Mouse (Mus musculus) neural tube, postnatal 0 days (tissue): ENCODE data around the gene Fbrsl1. TPM values are rescaled to one million over a fixed set of nuclear protein-coding genes. Genes with fewer than 3 reads are reported as not detected.

Experiments
- polyA plus RNA-seq: library from polyadenylated mRNA; unstranded; fragments of >200 nt; fragmentation: Nextera tagmentation; extraction: Ambion mirVana; gene quantifications from 2 replicates; pipeline ENCODE4 v1.2.1, GENCODE M21; 2015

Fbrsl1 gene
- polyA plus RNA-seq = 19.2 and 22.6 TPM in 2 replicates

GRCm38 (mm10) chr5:110448436-110449134, at the start of gene Fbrsl1:
Gene Fbrsl1 (minus strand): TSS chr5:110448503.

GRCm38 (mm10) chr5:110344524-110344923, 103.8 kb downstream of the Fbrsl1 start, which contains the start of gene Lrcol1:
Gene Lrcol1 (plus strand): TSS chr5:110344730.

GRCm38 (mm10) chr5:110342648-110343284, 105.5 kb downstream of the Fbrsl1 start, which contains the start of gene P2rx2:
Gene P2rx2 (minus strand): TSS chr5:110343212.

Other genes starting within 250 kb of the Fbrsl1 start
- 20.0 and 22.5 TPM in 2 replicates for gene Ankle2, start 217.5 kb downstream of the Fbrsl1 start, polyA plus RNA-seq
- 91.6 and 96.7 TPM in 2 replicates for gene Pgam5, start 178.6 kb downstream of the Fbrsl1 start, polyA plus RNA-seq
- 24.0 and 30.3 TPM in 2 replicates for gene Pxmp2, start 162.3 kb downstream of the Fbrsl1 start, polyA plus RNA-seq
- gene Pole, start 162.2 kb downstream of the Fbrsl1 start, polyA plus RNA-seq = 3.4 and 4.6 TPM in 2 replicates
- gene P2rx2, start 105.3 kb downstream of the Fbrsl1 start, polyA plus RNA-seq = 10.4 and 12.5 TPM in 2 replicates
- gene Lrcol1, start 103.8 kb downstream of the Fbrsl1 start, polyA plus RNA-seq = 0.47 TPM in 1 of 2 replicates, not detected in the other
- gene Galnt9, start 95.9 kb upstream of the Fbrsl1 start, polyA plus RNA-seq = 24.4 and 25.3 TPM in 2 replicates
- 34.7 and 40.7 TPM in 2 replicates for gene Noc4l, start 204.9 kb upstream of the Fbrsl1 start, polyA plus RNA-seq
- 16.1 and 16.2 TPM in 2 replicates for gene Ddx51, start 204.9 kb upstream of the Fbrsl1 start, polyA plus RNA-seq